Mouse (Mus musculus): ENCODE data around the gene Ubxn7.

- TF ChIP-seq POLR2A (IDR thresholded peaks at IDR 0.05; ENCODE audit: borderline replicate concordance, extremely low read depth, insufficient read depth, insufficient read length, poor library complexity, severe bottlenecking) (no peak), CTCF (IDR thresholded peaks at IDR 0.05; ENCODE audit: borderline replicate concordance, extremely low read depth, insufficient read depth, insufficient read length) (no peak)
These were observed 63.9 kb downstream of the Ubxn7 start for GRCm38 (mm10) chr16:32395679-32396540.

Measured in brain, embryonic 14.5 days (tissue).